Mouse (Mus musculus): Measurements from ENCODE around the gene Tfcp2l1.

DNA sequence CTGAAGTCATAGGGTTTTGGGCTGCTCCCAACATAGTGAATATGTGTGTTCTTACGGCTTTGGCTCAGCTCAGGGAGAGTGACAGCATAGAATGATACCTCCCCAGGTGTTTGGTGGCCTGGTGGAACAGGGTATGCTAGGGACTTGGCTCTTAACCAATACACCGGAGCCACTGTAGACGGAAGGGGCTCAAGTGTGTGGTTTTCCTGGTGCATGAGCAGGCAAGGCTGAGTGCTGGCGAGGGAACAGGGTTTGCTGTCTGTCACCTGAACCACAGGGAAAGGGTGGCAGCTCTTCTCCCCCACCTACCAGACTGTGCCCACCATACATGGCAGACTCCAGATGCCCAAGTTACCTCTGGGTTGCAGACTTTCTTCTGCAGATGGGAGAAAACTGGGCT lies 83.9 kb downstream of the Tfcp2l1 start:
- TF ChIP-seq POLR2A (IDR thresholded peaks at IDR 0.05; ENCODE audit: insufficient read depth, low read depth, low read length) (no peak), CTCF (IDR thresholded peaks at IDR 0.05) (no peak), EP300 (IDR thresholded peaks at IDR 0.05; ENCODE audit: insufficient read depth, low read depth, low read length) (no peak)
